Mouse (Mus musculus) naive thymus-derived CD4-positive, alpha-beta T cell, adult 2 months (primary cell): Measurements from ENCODE around the gene Col12a1.
"Not testable (repeated sequence)": the region's sequence is repeated elsewhere in the genome, so short reads cannot be mapped to it uniquely, and the experiment has no call there.

Source experiments
- DNase-seq: peaks from one replicate; pipeline ENCODE4 v3.0.0-alpha.2; 2011; ENCODE audit warnings: low read depth

Col12a1 gene

DNA sequence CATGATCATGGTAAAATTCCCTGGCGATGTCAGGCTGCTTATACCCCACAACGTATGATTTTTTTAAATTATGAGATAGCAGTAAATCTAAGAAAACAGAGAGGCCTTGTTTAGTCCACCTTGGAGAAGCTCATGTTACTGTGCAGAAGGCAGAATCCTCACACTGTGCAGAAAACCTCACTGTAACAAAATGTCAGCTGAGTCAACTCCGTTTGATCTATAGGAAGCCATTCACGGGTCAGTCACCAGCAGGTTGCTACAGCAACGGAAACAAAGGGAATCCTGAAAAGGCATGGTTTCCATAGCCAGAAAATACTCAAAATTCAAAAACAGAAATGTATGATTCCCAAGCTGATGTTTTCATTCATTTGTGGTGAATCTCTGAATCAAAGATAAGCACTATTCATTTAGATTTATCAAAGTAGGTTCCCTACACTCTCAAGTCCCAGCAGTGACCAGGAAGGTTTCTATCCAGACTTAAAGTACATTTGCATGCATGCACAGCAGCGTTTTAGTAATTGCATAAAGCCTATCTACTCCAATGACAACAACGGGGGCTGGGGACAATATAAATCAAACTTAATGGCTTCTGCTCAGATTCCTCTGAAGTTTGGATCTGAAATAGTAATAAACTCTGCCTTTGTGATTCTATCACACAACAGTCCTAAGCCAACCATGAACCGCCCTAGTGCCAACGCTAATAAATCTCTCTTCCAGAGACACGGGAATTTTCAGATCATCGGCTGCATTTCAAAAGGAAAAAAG is 28.7 kb downstream of the Col12a1 start:
- DNase-seq = no peak

GRCm38 (mm10) chr9:79689342-79689741 is 29.3 kb downstream of the Col12a1 start:
- DNase-seq = no peak

DNA sequence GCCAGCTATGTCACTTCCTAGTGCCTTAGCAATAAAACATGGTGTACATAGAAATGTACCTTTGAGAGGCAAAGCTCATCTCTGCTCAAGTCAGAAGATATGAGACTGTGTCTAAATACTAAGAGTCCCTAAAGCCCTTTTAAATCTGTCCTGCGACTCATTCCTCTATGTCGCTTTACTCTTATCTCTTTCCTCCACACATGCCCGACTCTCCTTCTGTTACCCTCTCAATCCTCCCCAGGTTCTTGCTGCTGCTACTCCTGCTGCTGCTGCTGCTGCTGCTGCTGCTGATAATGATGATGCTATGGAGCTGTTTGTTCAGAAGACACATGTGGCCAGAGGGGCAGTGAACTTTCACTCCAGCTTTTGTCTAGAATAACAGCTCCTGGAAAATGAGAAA is 31.4 kb downstream of the Col12a1 start:
- no peak for DNase-seq

DNA sequence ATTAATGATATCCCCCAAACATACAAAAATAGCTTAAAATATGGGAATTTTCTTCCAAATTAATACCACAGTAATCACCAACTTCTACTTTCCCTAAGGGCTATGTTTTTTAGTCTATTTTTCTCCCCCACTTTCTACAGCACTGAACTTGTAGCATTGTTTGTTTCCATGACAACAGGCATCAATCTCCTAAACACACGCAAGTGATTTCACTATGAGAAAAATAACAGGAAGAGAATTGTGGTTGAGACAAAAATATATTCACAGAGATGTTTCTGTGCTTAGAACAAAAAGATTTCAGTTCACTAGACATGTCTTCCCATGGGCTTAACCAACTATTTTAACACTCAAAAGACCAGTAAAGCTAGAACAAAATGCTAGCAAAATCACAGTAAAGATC is 32.6 kb downstream of the Col12a1 start:
- peak; percentile 40 for DNase-seq

DNA sequence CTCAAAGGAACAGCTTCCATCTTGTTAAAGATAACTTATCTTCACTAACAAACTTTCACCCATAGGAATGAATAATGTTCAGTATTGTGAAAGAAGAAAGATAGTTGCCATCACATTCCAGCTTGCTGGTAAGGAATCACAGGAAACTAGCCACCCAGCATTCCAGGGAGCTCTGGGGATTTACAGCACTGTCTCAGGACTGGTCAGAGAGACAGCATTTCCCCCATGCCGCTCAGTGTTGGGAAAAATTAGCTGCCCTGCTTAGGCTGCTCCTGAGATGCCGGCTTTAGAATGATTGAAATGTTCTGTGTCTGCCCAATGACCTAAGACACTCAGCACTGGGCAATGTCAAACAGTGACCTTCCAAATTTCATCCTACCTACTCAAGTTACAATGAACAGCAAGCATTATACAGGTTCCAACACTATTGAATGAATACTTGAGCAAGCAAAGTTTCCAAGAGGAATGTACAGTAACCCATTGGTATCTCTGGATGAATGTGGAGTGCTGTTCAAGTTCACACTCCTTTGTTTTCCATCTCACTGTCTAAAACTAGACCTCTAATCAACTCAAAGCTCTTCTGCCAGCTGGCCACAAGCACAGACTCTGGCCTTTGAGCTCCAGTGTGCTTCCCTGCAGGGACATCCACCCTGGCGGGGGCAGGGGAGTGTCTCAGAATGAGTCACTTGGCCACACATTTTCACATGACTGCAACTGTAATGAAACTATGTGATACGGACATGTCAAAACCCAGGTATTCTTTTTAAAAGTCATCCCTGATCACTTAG is 38.0 kb downstream of the Col12a1 start:
- no peak for DNase-seq

DNA sequence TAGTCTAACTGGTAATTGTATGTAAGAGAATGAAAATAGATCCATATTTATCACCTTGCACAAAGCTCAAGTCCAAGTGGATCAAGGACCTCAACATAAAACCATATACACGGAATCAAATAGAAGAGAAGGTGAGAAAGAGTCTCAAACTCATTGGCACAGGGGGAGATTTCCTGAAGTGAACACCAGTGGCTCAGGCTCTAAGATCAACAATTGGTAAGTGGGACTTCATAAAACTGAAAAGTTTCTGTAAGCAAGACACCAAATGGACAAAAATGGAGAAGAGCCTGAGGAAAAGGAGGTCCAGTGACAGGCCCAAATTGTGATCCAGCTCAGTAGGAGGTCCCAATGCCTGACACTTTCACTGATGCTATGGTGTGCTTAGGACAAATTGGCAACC is 49.8 kb downstream of the Col12a1 start:
- not testable (repeated sequence) for DNase-seq

DNA sequence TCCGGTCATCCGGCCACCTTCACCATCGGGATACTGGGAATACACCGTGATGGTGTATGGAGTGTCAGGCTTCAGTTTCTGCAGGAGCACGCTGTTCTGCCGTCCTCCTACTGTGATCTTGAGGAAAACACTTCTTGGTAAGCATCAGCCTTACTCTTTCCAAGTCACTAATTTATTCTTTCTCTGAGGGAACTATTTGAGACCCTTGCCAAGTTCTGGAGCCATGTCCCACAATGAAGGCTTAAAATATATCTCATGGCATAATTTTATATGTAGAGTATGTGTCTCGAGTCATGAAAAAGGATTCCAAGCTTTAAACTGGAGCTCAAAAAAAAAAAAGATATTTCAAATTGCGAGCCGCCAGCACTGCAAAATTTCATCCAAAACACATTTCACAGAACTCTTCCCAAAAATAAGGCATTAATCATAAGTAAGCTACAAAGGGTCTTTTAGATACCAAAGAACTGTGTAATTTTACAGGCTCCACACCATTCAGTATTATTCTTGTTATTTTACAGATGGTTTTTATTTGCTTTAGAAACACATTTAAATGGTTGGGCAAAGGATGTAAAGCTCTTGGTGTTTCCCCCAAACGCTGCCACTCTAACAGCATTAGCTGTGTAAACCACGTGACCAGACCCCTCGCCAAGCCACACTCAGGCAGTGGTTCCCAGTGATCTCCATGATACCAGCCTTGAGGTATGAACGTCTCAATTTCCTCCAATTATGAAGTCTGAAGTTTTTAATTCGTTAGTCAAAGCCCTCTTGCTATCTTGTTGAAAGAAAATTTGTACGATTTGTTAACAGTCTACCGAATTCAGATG is 65.1 kb downstream of the Col12a1 start:
- DNase-seq = no peak

GRCm38 (mm10) chr9:79648587-79648986 is 70.0 kb downstream of the Col12a1 start:
- DNase-seq = no peak

- DNase-seq = no peak
Measured at GRCm38 (mm10) chr9:79645757-79646156, 72.9 kb downstream of the Col12a1 start.

GRCm38 (mm10) chr9:79639430-79640090 is 79.1 kb downstream of the Col12a1 start:
- DNase-seq = no peak

DNA sequence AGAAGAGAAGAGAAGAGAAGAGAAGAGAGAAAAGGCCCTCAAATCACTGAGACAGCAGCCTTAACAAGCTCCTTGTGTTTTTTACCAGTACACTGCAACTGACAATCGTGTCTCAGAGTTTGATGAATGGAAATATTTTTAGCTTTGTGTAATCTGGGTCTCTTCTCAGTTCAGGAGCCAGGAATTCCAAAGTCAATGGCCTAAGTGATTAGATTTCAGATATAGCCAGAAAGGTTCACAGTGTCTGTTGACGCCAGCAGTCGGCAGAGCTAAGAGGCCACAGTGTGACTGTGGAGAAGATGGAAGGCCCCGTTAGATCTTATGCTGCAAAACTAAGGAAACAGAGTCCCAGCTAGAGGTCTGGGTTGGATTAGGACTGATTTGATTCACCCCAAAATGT is 80.8 kb downstream of the Col12a1 start:
- no peak for DNase-seq

GRCm38 (mm10) chr9:79634076-79634475 is 84.6 kb downstream of the Col12a1 start:
- no peak for DNase-seq

DNA sequence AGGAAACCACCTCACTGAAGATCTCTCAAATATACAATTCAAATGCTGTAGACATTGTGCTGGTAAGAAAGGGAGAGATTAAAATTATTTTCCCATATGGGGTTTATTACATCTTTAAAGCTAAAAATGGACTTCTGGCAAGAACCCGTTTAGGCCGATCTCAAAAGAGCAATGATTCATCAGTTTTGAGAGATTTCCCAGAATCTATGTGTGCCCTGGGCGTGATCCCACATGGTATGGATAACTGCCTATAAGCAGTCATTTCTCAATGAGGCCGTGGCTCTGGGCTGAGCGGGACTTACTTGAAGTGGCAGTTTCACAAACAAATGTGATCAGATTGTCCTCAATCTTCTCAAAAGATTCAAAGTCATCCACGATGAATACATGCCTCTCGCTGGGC is 87.4 kb downstream of the Col12a1 start:
- no peak for DNase-seq

DNA sequence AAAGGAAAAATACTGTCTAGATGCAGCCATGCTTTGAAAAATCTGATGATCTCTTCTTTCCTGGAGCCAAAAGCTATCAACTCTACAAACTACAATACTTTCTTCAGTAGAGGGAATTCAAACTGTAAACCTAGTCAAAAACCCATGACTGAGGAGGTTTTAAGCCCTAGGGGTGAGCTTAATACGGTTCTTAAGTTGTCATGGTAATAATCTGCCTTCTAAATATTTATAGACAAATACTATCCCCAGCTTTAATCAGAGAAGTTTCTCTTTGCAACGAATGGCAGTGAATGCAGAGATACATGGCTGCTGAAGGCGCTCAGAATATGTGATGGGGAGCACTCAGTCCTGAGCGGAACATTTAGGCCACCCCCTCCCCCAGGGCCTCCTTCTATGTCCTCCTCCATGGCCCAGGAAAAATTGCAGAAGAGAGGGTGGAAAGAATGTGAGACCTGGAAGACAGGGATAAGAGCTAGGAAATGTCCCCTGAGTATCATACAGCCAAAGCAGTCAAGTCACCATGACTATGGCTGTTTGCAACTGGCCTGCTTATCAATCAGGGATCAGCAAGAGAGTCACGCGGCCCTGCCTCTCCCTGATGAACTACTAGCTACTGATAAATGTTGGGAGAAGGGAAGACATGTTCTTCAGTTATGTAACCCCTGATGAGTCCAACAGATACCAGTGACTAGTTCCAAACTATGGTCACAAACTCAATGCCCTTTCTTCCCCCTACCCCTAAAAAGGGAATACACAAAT is 99.6 kb downstream of the Col12a1 start:
- DNase-seq = no peak

DNA sequence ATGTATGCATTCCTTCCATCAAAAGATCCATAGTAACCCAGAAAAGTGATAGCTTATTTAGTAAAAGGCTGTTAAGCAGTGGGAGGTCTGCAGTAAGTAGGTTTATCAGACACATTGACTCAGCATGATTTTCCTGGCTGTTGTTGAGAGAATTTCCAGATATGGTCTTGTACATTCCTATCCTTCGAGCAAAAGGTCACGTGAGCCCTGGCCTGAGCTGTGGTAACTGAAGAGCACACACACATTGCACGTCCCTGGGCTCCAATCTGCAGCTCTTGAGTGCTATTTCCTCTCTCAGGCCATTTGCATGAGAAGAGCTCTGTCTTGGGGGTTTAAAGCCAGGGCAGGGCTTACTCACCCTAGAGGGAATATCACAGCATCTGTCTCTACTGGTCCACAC is 101.3 kb downstream of the Col12a1 start:
- no peak for DNase-seq

GRCm38 (mm10) chr9:79616040-79616439 is 102.6 kb downstream of the Col12a1 start:
- DNase-seq = no peak

DNA sequence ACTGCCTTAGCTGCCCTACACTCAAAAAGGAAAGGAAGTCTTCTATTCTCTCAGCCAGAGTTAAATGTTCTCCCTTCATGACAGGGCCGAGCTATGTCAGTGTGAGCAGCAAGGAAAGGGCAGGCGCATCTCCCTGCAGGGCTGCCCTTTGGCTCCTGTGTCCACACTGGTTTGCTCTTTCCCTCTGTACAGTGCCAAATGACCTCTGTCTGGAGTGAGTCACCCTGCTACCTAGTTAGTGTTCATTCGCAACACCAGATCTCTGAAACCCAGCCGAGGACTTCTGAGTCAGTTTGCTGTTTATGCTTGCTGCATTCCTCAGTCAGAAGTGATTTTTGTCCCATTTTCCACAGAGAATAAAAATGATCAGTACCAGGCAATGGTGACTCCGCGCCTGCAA is 108.3 kb downstream of the Col12a1 start:
- DNase-seq = no peak

DNA sequence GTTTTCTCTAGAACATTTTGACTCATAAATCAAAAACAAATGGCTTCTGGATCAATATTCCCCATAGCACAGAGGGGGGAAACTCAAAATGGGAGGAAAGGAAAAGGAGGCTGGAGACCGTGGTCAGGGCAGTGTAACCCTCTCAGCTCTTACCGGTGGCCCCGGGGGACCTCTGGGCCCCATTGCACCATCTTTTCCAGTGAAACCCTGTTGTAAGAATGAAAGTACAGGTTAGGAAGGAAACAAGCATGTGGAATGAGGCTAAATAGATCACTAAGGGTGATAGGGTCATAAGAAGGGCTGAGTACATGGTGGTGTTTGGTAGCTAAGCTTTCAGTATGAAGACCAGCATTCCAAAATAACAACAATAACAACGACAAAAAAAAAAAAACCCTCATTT is 109.0 kb downstream of the Col12a1 start:
- no peak for DNase-seq

DNA sequence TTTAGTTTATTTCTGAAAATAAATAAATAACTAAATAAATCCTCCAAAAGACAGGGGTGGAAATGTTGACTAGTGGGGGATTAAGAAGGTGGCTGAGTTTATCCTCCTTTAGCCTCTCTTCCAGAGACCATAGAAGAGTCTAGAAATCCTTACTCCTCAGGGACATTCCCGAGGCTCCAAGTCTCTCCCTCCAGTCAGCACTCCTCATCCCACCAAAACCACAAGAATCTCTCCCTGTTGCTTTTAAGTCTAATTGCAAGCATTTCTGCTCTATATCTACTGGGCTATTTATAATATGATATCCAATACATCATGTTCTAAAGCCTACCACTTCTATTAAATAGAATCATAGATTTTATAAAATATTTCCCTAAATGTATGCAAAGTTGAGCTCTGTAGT is 109.8 kb downstream of the Col12a1 start:
- DNase-seq = no peak

DNA sequence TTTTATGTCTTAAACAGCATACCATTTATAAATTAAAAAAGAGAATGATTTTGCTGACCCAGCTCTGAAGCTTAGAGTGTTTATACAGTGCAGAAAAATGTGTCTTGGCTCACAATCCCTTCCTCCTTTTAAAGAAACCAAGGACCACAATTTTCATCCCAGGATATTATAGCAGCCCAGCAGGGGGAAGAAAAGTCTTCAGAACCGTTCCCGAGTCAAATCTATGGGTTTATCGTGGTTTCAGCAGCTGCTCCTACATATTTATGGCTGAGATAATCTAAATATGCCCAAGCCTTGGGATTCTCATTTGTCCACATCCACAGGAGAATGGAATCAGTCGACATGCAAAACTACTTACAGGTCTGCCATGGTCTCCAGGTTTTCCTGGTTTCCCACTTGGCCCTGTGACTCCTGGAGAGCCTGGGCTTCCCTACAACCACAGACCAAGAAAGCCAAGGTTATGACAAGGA is 110.5 kb downstream of the Col12a1 start:
- no peak for DNase-seq

- DNase-seq = no peak
Measured at GRCm38 (mm10) chr9:79606122-79606521, 112.5 kb downstream of the Col12a1 start.
